Mouse (Mus musculus) intestine, embryonic 16.5 days (tissue): ENCODE measurements around the gene Stx6. TPM values are rescaled to one million over a fixed set of nuclear protein-coding genes. Genes with fewer than 3 reads are reported as not detected.

ENCODE experiments used
- ATAC-seq: fragments of 200-750 bp; cut with Nextera tagmentation; 2 replicates; pipeline ENCODE4 v1.8.0; 2017; ENCODE audit warnings: moderate TSS enrichment, moderate library complexity
- H3K27ac ChIP-seq: fragments of 300-500 bp; sonication (generic); 2 replicates; pipeline ENCODE4 v1.5.1; 2014; ENCODE audit warnings: mild to moderate bottlenecking, low read length
- H3K27me3 ChIP-seq: fragments of 300-500 bp; sonication (generic); replicated peaks from 2 replicates; pipeline ENCODE4 v1.6.1; 2014; ENCODE audit warnings: low read length, control low read depth, mixed read lengths; ENCODE audit not compliant: control insufficient read depth, insufficient read depth
- H3K36me3 ChIP-seq: fragments of 300-500 bp; sonication (generic); 2 replicates; pipeline ENCODE4 v1.6.1; 2014; ENCODE audit warnings: low read length, control low read depth; ENCODE audit not compliant: control insufficient read depth, insufficient read depth
- H3K4me1 ChIP-seq: fragments of 300-500 bp; sonication (generic); 2 replicates; pipeline ENCODE4 v1.6.1; 2014; ENCODE audit warnings: low read length, control low read depth, mixed read lengths; ENCODE audit not compliant: control insufficient read depth, insufficient read depth
- H3K4me2 ChIP-seq: fragments of 300-500 bp; sonication (generic); 2 replicates; pipeline ENCODE4 v1.6.1; 2014; ENCODE audit warnings: low read depth, low read length, control low read depth
- H3K4me3 ChIP-seq: fragments of 300-500 bp; sonication (generic); 2 replicates; pipeline ENCODE4 v1.5.1; 2014; ENCODE audit warnings: mild to moderate bottlenecking, low read length
- H3K9ac ChIP-seq: fragments of 300-500 bp; sonication (generic); 2 replicates; pipeline ENCODE4 v1.6.1; 2014; ENCODE audit warnings: low read depth, low read length
- H3K9me3 ChIP-seq: fragments of 300-500 bp; sonication (generic); 2 replicates; pipeline ENCODE4 v1.6.1; 2016; ENCODE audit warnings: low read length, control low read depth; ENCODE audit not compliant: control insufficient read depth
- WGBS: fragments of 180-500 bp; shearing (Covaris S2); extraction: QIAGEN DNeasy Blood & Tissue Kit; methylation state at CpG from one replicate; pipeline ENCODE4 v1.1.7; 2014; 5-methylcytosine and 5-hydroxymethylcytosine counted together
- polyA plus RNA-seq: library from polyadenylated mRNA; unstranded; fragments of >200 nt; fragmentation: Nextera tagmentation; extraction: Ambion mirVana; gene quantifications from 2 replicates; pipeline ENCODE4 v1.2.1, GENCODE M21; 2015

The Stx6 gene
- polyA plus RNA-seq, 1 experiment from 2014 or later = 44.2 TPM

DNA sequence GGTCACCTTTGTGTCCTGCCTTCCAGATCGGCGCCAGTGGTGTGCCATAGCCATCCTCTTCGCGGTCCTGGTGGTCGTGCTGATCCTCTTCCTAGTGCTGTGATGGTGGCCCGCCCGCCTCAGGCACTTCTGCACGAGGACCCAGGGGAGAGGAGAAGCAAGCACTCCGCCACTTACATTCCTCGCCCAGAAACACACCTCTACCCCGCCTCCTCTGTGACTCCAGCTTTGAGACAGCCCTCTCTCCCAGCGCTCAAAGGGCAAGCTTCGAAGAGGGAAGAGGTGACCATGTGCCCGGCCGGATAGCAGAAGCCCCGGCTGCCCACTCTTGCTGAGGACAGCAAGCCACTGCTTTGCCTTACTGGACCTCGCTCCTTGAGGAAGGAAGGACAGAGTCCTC, 43.4 kb downstream of the Stx6 start:
- no peak overlapping the region; the same call in 1 of the 2 replicates for H3K9ac ChIP-seq
- H3K4me2 ChIP-seq = no peak overlapping the region
- peak overlapping the region; percentile 81 for H3K27ac ChIP-seq
- H3K4me3 ChIP-seq = no peak overlapping the region
- H3K4me1 ChIP-seq = peaks cover 27% of the 10 kb centered on the region
- peak; percentile 60 for ATAC-seq
- WGBS = 74% methylated on average over 17 of the region's 17 CpGs
- 0 out of 2 replicates have a peak, but pooled peaks cover 2% of the 10 kb centered on the region for H3K36me3 ChIP-seq
- H3K27me3 ChIP-seq = no peaks in the 10 kb centered on the region
- no peaks in the 10 kb centered on the region for H3K9me3 ChIP-seq

DNA sequence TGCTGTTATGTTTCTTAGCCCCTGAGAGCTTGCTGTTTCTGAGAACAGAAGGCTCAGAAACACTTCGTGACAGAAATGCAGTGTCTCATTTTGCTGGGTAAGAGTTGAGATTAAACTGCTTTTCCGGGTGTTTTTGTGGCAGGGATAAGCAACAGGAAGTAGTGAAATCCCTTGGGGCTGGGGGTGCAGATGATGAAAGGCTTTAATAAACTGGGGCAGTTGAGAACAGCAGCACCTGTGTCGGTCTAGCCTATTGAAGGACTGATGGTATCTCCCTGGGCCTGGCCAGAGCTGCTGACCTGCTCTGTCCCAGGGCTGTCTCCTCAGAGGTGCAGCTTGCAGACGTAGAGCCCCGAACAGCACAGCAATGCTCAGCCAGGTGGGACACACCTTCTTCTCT, 44.0 kb downstream of the Stx6 start:
- Histone ChIP-seq H3K4me3 (no peak overlapping the region), H3K36me3 (0 out of 2 replicates have a peak, but pooled peaks cover 2% of the 10 kb centered on the region), H3K9ac (no peak overlapping the region; the same call in 1 of the 2 replicates), H3K9me3 (no peaks in the 10 kb centered on the region), H3K4me2 (no peak overlapping the region), H3K27me3 (no peaks in the 10 kb centered on the region), H3K4me1 (peaks cover 27% of the 10 kb centered on the region), H3K27ac (no peak overlapping the region)
- 80% methylated on average over 5 of the region's 5 CpGs for WGBS
- ATAC-seq = no peak

DNA sequence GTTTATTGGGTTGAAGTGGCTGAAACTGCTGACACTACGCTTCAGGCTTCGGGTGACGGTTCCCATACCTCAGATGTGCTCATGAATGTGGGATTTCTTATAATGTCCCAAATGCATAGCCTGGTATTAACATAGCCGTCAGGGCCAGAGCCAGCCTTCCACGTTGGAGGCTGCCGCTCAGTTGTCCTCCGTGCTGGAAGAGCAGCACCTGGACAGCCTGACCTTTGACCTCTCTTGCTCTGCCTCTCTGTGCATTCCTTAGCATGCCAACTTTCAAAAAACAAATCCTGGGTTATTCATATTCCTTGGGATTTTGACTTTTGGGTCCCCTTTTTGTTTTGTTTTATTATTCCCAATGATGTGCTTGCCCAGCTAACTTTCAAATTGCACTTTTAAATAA, 44.6 kb downstream of the Stx6 start:
- H3K27me3 ChIP-seq = no peaks in the 10 kb centered on the region
- no peak overlapping the region for H3K27ac ChIP-seq
- no peak overlapping the region for H3K4me3 ChIP-seq
- no peak overlapping the region for H3K9ac ChIP-seq
- H3K4me1 ChIP-seq = peaks cover 27% of the 10 kb centered on the region
- no peaks in the 10 kb centered on the region for H3K9me3 ChIP-seq
- ATAC-seq = no peak
- 73% methylated on average over 7 of the region's 7 CpGs for WGBS
- 0 out of 2 replicates have a peak, but pooled peaks cover 2% of the 10 kb centered on the region for H3K36me3 ChIP-seq
- no peak overlapping the region for H3K4me2 ChIP-seq

DNA sequence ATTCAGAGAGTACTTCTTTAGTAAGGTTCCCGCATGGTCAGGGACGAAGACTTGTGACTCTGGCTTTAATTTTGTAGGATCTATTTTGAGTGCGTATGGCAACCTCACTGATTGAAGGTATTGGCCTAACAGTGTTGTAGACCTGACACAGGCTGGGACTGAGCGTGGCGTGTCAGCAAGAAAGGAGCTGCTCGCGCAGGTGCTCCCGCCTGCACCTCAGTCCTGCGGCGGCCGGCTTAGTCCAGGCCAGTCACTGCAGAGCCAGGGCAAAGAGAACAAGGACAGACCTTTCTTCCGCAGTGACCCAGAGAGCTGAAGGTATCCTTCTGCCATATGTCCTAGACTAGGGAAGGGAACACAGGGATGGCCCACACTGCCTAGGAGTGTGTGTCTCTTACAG, 45.4 kb downstream of the Stx6 start:
- H3K4me3 ChIP-seq = no peak overlapping the region
- H3K9ac ChIP-seq = no peak overlapping the region
- H3K36me3 ChIP-seq = 0 out of 2 replicates have a peak, but pooled peaks cover 2% of the 10 kb centered on the region
- H3K4me2 ChIP-seq = no peak overlapping the region
- peaks cover 27% of the 10 kb centered on the region for H3K4me1 ChIP-seq
- no peak overlapping the region for H3K27ac ChIP-seq
- 90% methylated on average over 12 of the region's 12 CpGs for WGBS
- H3K27me3 ChIP-seq = no peaks in the 10 kb centered on the region
- ATAC-seq = no peak
- no peaks in the 10 kb centered on the region for H3K9me3 ChIP-seq

DNA sequence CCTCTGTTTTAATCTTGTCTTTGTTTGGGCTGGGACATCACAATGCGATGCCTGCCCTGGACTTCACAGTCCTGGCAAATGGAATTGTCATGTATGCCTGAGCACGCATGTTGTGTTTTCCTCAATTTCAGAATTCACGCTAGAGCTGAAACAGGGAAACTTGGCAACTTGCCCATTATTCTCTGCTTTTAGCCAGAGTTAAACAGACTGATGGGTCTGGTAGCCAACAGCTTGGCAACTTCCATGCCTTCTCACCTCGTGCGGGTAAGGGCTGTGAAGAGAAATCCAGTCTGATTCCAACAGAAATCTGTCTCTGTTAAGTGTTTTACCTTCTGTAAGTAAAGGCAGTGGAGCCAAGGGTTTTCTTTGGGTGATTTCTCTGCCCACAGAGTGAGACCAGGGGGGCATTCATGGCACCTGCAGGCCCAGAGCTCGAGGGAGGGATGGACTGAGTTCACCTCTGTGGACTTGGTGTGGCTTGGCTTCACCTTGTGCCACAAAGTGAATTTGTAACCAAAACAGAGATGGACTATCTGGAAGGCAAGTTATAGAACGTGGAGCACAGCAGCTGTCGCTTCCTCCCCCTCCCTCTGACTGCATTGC, 46.1 kb downstream of the Stx6 start:
- 67% methylated on average over 8 of the region's 8 CpGs for WGBS
- Histone ChIP-seq H3K9me3 (no peaks in the 10 kb centered on the region), H3K36me3 (0 out of 2 replicates have a peak, but pooled peaks cover 2% of the 10 kb centered on the region), H3K4me1 (peaks cover 27% of the 10 kb centered on the region), H3K27me3 (no peaks in the 10 kb centered on the region), H3K9ac (no peak overlapping the region), H3K4me3 (no peak overlapping the region), H3K4me2 (no peak overlapping the region), H3K27ac (no peak overlapping the region)
- ATAC-seq = no peak

DNA sequence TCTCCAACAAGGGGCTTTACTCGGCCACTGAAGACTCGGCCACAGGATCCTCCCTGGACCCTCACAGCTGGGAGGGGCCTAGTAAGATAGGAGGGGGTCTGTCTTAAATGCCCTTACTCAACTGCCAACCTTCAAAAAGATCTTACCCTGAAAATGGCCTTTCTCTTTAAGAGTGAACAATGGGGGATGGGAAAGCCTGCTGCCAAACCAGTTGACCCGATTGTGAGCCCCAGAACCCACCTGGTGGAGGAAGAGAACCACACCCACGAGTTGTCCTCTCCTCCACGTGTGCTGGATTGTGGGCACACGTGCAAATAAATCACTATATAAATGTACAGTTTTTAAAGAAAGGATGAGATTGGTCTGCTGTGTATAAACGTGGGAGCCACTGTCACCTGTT, 46.8 kb downstream of the Stx6 start:
- H3K27me3 ChIP-seq = no peaks in the 10 kb centered on the region
- 0 out of 2 replicates have a peak, but pooled peaks cover 2% of the 10 kb centered on the region for H3K36me3 ChIP-seq
- no peaks in the 10 kb centered on the region for H3K9me3 ChIP-seq
- 50% methylated on average over 7 of the region's 7 CpGs for WGBS
- no peak overlapping the region for H3K4me2 ChIP-seq
- no peak overlapping the region for H3K27ac ChIP-seq
- H3K4me1 ChIP-seq = peaks cover 24% of the 10 kb centered on the region
- H3K9ac ChIP-seq = no peak overlapping the region
- ATAC-seq = no peak
- H3K4me3 ChIP-seq = no peak overlapping the region

DNA sequence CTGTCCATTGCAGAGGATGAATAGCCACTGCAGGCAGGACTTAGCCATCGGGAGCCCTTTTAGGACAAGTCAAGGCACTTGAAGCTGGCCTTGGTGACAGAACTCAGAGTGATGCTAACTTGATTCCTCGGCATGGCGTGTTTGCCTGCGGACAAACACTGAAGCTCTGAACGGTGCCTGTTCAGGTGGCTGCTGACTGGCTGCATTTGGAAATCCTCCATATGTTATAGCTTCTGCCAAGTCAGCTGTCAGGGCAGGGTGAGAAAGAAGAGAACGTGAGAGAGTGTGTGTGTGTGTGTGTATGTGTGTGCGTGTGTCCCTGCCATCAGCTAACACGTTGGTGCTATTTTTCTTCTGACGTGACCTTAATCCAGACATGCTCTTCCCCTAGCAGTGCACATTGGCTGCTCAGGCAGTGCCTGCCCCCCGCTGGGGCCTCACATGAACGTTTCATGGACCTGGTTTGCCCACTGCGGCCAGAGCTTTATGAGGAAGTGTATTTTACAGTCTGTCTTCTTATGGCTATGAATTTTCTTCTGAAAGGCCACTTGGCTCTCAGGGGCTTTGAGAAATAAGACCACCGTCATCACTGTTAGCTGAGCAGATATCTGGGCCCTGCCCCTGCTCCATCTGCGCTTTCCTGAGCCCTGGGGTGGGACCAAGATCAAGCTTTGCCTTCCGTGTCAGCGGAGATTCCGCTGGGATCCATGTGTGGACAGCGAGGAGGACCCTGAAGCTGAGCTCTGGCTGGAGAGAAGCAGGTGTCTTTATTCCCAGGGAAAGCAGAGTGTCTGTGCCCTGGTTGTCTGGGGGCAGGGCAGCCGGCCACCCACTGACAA, 47.5 kb downstream of the Stx6 start:
- WGBS = 63% methylated on average over 19 of the region's 19 CpGs
- peak overlapping the region; percentile 48 for H3K9ac ChIP-seq

DNA sequence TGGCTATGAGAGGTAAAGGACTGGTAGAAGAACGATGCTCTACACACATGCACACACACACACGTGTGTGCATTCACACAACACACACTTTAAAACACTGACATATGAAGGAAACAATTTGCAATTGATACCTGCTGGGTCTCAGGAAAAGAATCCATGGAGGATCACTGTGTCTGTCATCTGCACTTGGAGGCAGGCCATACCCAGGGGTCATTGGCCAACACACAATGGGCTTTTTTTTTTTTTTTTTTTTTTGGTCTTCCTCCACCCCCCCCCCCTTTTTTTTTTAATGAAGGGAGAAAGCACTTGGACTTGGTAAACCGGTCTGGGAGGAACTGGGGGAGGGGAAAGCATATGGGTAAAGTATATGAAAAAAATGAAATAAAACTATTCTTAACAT, 49.3 kb downstream of the Stx6 start:
- Histone ChIP-seq H3K36me3 (no peaks in the 10 kb centered on the region), H3K4me1 (peaks cover 19% of the 10 kb centered on the region), H3K9ac (no peak overlapping the region), H3K27me3 (no peaks in the 10 kb centered on the region), H3K4me2 (no peak overlapping the region), H3K4me3 (no peak overlapping the region), H3K27ac (no peak overlapping the region), H3K9me3 (no peaks in the 10 kb centered on the region)
- no peak for ATAC-seq
- 76% methylated on average over 3 of the region's 3 CpGs for WGBS

More for the DNA sequence above, 47.5 kb downstream of the Stx6 start:
- no peak overlapping the region for H3K4me3 ChIP-seq
- H3K27me3 ChIP-seq = no peaks in the 10 kb centered on the region
- ATAC-seq = peak; percentile 3; the same call in 1 of the 2 replicates
- H3K4me1 ChIP-seq = peaks cover 18% of the 10 kb centered on the region
- peak overlapping the region; percentile 6; the same call in 1 of the 2 replicates for H3K27ac ChIP-seq
- no peaks in the 10 kb centered on the region for H3K9me3 ChIP-seq
- no peak overlapping the region for H3K4me2 ChIP-seq
- 0 out of 2 replicates have a peak, but pooled peaks cover 2% of the 10 kb centered on the region for H3K36me3 ChIP-seq

DNA sequence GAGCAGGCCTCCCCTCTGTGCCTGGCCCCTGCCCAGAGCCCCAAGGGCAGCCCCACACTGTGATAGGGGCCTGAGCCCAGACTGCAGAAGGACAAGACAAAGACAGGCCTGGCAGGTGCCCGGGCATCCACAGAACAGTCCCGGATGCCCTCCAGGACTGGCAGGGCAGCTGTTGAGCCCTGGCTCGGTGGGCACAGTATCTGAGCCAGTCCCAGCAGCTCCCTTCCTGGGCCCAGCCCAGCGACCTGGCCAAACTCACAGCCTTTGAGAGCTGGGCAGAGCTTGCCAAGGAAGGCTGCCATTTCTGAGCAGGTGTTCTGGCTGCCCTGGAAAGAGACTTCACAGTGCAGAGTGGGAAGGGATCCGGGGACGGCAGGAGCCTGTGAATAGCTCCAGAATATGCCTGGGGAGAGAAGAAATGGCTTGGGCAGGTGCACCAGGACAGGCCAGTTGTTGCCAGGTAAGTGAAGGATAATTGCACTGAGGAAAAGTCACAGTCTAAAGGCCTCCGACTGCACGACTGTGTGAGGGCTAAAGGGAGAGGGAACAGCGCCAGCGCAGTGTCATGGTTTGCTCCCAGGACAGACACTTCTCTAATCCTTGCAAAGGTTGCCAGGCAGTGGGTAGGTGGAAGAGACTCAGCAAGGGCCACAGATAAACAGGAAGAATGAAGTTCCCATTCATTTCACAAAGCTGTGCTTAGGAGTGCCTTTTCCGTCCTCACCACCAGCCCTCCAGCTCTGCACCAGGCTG, 51.7 kb downstream of the Stx6 start:
- H3K9ac ChIP-seq = no peak overlapping the region
- peaks cover 29% of the 10 kb centered on the region for H3K4me1 ChIP-seq
- H3K27me3 ChIP-seq = no peaks in the 10 kb centered on the region
- no peak for ATAC-seq
- no peaks in the 10 kb centered on the region for H3K36me3 ChIP-seq
- no peak overlapping the region for H3K4me3 ChIP-seq
- no peak overlapping the region for H3K27ac ChIP-seq
- 64% methylated on average over 11 of the region's 11 CpGs for WGBS
- H3K9me3 ChIP-seq = no peaks in the 10 kb centered on the region
- no peak overlapping the region for H3K4me2 ChIP-seq
